In the genomic region with DNA sequence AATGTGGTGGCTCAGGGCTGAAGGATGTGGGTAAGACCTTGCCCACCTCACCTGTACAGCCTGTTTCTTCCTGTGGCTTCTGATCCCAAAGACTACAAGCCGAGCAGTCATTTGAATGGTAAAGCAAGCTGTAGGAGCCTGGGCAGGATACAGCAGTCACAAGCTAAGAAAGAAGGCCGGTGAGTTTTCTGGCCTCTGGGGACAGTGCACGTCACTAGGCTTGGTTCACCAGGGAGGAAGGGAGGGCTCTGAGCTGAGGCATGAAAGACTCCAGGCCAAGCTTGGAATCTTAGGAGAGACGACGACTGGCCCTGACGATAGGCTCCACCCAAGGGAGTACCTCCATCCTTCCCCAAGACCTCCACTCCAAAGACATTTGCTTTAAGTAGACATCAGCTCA, we compare ENCODE assay signal across 17 mouse cellular contexts.
"Had no signal": no experiment of that assay in that cellular context is flagged by ENCODE, and none has a peak within 500 bp of the region (broad histone marks: within the 10 kb centered on the region; RNA-seq: fewer than 3 reads in every experiment).

No protein-coding gene starts in this region.

- H3K27me3 ChIP-seq: neural tube, embryonic 12.5 days; stomach, embryonic 15.5 days had no signal

- H3K27ac ChIP-seq: kidney, postnatal 0 days; limb, embryonic 13.5 days; liver, embryonic 15.5 days; neural tube, embryonic 12.5 days; stomach, embryonic 15.5 days had no signal

- H3K4me1 ChIP-seq: limb, embryonic 13.5 days; stomach, embryonic 15.5 days had no signal

- H3K9me3 ChIP-seq: limb, embryonic 13.5 days; liver, embryonic 15.5 days; neural tube, embryonic 12.5 days; stomach, embryonic 15.5 days had no signal

- DNase-seq: kidney, adult 9 months; kidney, postnatal 4 days; lung, adult 2 months; lung, postnatal 36 days; midbrain, embryonic 14.5 days; right cerebral cortex, postnatal 4 days; spleen, adult 18-20 months; thymus, adult 2 months; thymus, postnatal 36 days had no signal

- H3K4me2 ChIP-seq: limb, embryonic 13.5 days; liver, embryonic 11.5 days; liver, embryonic 15.5 days; neural tube, embryonic 12.5 days; stomach, embryonic 15.5 days had no signal

- H3K4me3 ChIP-seq: limb, embryonic 13.5 days; liver, embryonic 15.5 days; neural tube, embryonic 12.5 days; stomach, embryonic 15.5 days had no signal

- H3K9ac ChIP-seq: limb, embryonic 13.5 days; liver, embryonic 15.5 days; neural tube, embryonic 12.5 days; stomach, embryonic 15.5 days had no signal

- H3K36me3 ChIP-seq: limb, embryonic 13.5 days; liver, embryonic 15.5 days; neural tube, embryonic 12.5 days; stomach, embryonic 15.5 days had no signal

- ATAC-seq: intestine, postnatal 0 days; lung, postnatal 0 days had no signal
